Mouse (Mus musculus) large intestine, adult 2 months (tissue): ENCODE results near the gene Relt. TPM values are rescaled to one million over a fixed set of nuclear protein-coding genes. Genes with fewer than 3 reads are reported as not detected.
"Not testable (repeated sequence)": the region's sequence is repeated elsewhere in the genome, so short reads cannot be mapped to it uniquely, and the experiment has no call there.

ENCODE experiments used
- DNase-seq: peaks from one replicate; pipeline ENCODE4 v3.0.0-alpha.2; 2012; ENCODE audit warnings: low read depth, low spot score
- WGBS: fragments of 180-500 bp; shearing (Covaris S2); methylation state at CpG from one replicate; pipeline ENCODE4 v1.1.7; 2018; 5-methylcytosine and 5-hydroxymethylcytosine counted together
- polyA plus RNA-seq: library from polyadenylated mRNA; depleted of rRNA; stranded (reverse); fragments of >200 nt; gene quantifications from 2 replicates; pipeline ENCODE4 v1.2.3, GENCODE M21; 2012

The Relt gene
- polyA plus RNA-seq, 1 experiment: 7.2 TPM

- peak; percentile 19 for DNase-seq
- 36% methylated on average over 6 of the region's 6 CpGs for WGBS
Measured at GRCm38 (mm10) chr7:100848744-100849143, 14.5 kb downstream of the Relt start.

GRCm38 (mm10) chr7:100847131-100847530, 16.1 kb downstream of the Relt start:
- no peak for DNase-seq
- 96% methylated on average over 6 of the region's 6 CpGs for WGBS

GRCm38 (mm10) chr7:100846033-100846432, 17.2 kb downstream of the Relt start:
- WGBS: 58% methylated on average over 7 of the region's 7 CpGs
- not testable (repeated sequence) for DNase-seq

- no peak for DNase-seq
- 0% methylated on average over 1 of the region's 1 CpGs for WGBS
Measured at GRCm38 (mm10) chr7:100845412-100845811, 17.8 kb downstream of the Relt start.

GRCm38 (mm10) chr7:100845026-100845400, 18.2 kb downstream of the Relt start:
- no peak for DNase-seq

- 64% methylated on average over 2 of the region's 2 CpGs for WGBS
- DNase-seq: no peak
Measured at GRCm38 (mm10) chr7:100844385-100845025, 18.7 kb downstream of the Relt start.

- no peak for DNase-seq
- 91% methylated on average over 2 of the region's 2 CpGs for WGBS
Measured at GRCm38 (mm10) chr7:100843866-100844265, 19.4 kb downstream of the Relt start.

GRCm38 (mm10) chr7:100842175-100842574, 21.1 kb downstream of the Relt start:
- DNase-seq: no peak
- 89% methylated on average over 5 of the region's 5 CpGs for WGBS

- no peak for DNase-seq
- WGBS: 85% methylated on average over 6 of the region's 6 CpGs
Measured at GRCm38 (mm10) chr7:100841608-100842007, 21.6 kb downstream of the Relt start.

- DNase-seq: no peak
- WGBS: 95% methylated on average over 1 of the region's 1 CpGs
Measured at GRCm38 (mm10) chr7:100840906-100841305, 22.3 kb downstream of the Relt start.

- 58% methylated on average over 6 of the region's 6 CpGs for WGBS
- no peak for DNase-seq
Measured at GRCm38 (mm10) chr7:100839632-100840402, 23.4 kb downstream of the Relt start.

- DNase-seq: no peak
- WGBS: 29% methylated on average over 1 of the region's 1 CpGs
Measured at GRCm38 (mm10) chr7:100837701-100838100, 25.5 kb downstream of the Relt start.

- DNase-seq: no peak
- 91% methylated on average over 10 of the region's 10 CpGs for WGBS
Measured at GRCm38 (mm10) chr7:100836657-100837056, 26.6 kb downstream of the Relt start.

GRCm38 (mm10) chr7:100835711-100836110, 27.5 kb downstream of the Relt start:
- no peak for DNase-seq
- 86% methylated on average over 6 of the region's 6 CpGs for WGBS

GRCm38 (mm10) chr7:100835168-100835567, 28.1 kb downstream of the Relt start:
- 81% methylated on average over 7 of the region's 7 CpGs for WGBS
- no peak for DNase-seq

GRCm38 (mm10) chr7:100833859-100834258, 29.4 kb downstream of the Relt start:
- DNase-seq: no peak
- 100% methylated on average over 1 of the region's 1 CpGs for WGBS

GRCm38 (mm10) chr7:100828549-100828948, 34.7 kb downstream of the Relt start:
- DNase-seq: no peak
- 58% methylated on average over 2 of the region's 2 CpGs for WGBS

GRCm38 (mm10) chr7:100824661-100825060, 38.6 kb downstream of the Relt start:
- WGBS: 93% methylated on average over 3 of the region's 3 CpGs
- no peak for DNase-seq

GRCm38 (mm10) chr7:100818401-100819064, 44.7 kb downstream of the Relt start:
- no peak for DNase-seq
- 87% methylated on average over 4 of the region's 4 CpGs for WGBS

- WGBS: 53% methylated on average over 2 of the region's 2 CpGs
- no peak for DNase-seq
Measured at GRCm38 (mm10) chr7:100817442-100817760, 45.8 kb downstream of the Relt start.
